Mouse (Mus musculus): ENCODE results near the gene 2010109A12Rik.

Gene 2010109A12Rik

DNA sequence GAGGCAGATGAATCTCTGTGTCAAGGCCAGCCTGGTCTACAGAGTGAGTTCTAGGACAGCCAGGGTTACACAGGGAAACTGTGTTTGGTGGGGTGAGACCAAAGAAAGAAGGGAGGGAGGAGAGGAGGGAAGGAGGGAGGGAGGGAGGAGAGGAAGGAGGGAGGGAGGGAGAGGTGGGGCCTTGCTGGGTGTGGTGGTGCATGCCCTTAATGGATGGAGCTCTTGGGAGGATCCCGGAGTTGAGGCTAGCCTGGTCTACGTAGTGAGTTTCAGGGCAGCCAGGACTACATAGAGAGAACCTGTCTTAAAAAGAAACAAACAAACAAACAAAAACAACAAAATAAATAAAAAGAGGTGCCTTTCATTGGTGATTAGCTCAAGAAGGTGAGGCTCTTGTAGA is 26.5 kb downstream of the 2010109A12Rik start:
- no peak for DNase-seq

DNA sequence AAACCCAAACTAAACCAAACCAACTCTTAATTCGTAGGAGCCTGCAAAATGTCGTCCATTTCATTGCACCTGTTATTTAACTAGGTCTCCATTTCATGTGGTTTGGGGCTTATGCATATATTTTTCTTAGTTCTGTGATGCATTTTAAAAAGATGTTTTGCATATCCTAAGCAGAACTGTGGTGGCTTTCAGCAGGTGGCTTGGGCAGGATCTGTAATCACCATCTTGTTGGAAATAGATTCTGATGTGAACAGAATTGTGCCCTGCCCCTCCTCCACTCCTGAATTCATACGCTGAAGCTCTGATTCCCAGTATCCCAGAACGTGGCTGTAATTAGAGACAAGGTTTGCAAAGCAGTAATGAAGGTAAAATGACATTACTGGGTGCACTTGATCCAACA is 27.8 kb downstream of the 2010109A12Rik start:
- DNase-seq: peak; percentile 59 to 62

DNA sequence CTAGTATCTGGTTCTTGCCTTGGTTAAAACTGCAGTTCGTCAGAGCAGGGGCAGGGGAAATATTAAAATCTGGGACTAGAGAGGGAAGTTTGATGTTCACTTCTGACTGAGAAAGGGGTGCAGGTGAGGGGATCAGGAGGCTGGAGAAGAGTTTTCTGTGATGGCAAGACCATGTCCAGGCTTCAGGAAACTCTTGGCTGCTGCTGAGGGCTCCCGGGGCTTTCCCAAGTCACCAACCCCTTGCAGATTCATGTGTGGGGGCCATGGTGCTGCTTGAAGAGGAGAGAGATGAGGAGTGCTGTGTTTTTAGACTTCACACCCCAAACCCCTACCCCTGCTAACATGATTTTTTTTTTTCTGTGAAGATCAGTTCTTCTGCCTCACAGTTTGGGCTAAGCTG is 28.3 kb downstream of the 2010109A12Rik start:
- DNase-seq: peak in 1 of 2 experiments; percentile 41

DNA sequence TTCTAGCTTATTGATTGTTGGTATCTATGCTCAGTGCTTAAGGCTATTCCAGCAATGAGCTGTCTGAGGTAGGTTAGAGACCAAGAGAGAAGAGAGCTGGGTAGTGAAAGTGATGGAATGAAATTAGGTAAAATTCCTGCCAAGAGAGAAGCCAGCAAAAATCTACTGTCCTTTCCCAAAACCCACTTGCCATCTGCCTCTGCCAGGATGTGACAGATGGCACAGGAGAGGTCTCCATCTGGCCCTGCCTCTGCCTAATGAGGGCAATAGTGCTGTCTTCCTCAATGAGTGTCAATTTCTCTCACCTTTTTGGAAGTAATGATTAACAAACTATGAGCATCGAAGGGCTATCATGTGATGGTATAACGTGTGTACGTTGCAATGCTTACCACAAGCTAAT is 29.6 kb downstream of the 2010109A12Rik start:
- peak; percentile 88 to 95 for DNase-seq

DNA sequence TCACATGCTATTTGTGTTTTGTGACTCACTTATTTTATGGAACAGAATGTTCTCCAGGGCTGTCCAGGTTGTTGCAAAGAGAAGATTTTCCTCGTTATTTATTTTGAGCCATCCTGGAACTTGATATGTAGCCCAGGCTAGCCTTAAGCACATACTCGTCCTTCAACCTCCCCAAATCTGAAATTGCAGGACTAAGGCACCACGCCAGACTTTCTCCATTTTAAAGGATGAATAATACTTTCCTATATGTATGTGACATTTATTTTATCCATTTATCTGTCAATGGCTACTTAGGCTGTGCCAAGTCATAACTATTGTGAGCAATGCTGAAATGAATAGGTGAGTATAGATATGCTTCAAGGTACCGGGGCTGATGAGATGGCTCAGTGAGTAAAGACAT is 30.2 kb downstream of the 2010109A12Rik start:
- peak; percentile 47 to 52 for DNase-seq

DNA sequence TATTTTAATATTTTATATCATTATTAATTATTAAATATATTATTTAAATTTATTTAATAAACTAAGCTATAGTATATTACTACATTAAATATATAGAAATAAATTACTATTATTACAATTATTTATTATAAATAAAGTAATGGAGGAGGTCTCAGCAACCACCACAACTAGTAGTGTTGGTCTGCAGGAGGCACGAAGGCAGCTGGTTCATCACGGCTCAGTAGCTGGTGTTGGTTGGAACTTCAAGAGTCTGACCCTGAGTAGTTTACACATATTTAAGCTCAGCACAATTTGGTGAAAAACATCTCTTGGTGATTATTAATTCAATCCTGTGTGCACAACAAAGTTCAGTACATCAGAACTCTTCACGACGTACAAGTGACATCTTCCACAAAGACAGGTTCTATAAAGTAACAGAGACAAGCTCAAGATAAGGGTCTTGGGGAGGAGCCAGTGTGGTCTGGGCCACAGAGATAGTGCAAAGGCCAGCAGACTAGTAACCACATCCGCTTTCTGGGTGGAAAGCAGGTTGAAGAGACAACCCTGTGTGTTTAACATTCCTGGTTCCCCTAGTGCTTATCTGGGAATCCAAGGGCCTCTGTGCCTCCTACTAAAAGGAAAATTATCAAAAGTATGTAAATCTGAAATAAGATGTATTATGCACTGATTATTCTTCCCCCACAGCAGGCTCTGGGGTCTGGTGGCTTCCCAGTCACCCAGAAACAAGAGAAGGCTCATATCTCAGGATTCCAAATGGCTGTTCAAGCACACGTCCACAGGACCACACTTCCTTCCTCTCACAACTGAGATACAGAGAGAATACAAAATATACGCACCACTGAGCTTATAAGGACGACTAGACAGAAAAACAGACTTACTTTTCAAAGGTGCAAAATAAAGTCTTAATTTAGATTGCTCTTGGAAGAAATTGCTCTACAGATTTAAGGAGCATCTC is 33.5 kb downstream of the 2010109A12Rik start:
- no peak for DNase-seq

DNA sequence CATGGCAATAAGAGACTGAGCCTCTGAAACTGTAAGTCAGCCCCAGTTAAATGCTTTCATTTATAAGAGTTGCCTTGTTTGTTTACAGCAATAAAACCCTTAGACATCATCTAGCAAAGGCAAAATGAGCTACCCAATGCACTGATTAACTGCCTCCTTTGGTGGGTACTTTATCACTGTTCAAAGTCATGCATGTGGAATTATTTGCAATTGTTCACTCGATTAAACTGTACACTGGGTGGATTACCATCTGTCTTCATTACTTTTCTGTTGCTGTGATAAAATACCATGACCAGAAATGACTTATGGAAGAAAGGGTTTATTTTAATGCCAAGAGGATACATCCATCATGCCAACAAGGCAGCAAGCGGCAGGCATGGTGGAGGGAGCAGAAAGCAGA is 39.0 kb downstream of the 2010109A12Rik start:
- no peak for DNase-seq

DNA sequence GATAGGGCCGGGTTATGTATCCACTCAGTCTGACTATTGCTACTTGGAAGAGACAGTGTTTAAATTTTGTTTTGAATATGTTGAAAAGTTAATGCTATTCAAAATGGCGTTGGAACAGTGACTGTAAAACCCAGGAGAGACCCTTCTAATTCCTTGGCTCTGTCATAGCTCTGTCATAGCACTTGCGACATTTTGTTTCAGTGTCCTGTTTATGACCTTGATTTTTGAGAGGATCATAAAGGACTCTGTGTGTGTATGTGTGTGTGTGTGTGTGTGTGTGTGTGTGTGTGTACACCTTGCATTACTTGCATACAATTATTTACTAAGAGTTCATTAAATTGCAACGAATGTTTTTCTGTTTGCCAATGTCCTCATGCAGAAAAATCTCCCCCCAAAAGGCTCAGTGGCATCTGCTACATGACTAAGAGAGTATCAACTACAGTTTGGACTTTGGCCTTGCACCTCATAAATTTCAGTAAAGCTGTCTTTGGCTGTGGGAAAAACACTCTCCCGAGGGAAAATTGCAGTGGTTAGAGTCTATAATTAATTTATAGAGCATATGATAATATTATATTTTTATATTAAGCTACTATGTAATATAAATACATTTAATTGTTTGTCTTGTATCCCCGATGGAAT is 43.7 kb downstream of the 2010109A12Rik start:
- no peak for DNase-seq

DNA sequence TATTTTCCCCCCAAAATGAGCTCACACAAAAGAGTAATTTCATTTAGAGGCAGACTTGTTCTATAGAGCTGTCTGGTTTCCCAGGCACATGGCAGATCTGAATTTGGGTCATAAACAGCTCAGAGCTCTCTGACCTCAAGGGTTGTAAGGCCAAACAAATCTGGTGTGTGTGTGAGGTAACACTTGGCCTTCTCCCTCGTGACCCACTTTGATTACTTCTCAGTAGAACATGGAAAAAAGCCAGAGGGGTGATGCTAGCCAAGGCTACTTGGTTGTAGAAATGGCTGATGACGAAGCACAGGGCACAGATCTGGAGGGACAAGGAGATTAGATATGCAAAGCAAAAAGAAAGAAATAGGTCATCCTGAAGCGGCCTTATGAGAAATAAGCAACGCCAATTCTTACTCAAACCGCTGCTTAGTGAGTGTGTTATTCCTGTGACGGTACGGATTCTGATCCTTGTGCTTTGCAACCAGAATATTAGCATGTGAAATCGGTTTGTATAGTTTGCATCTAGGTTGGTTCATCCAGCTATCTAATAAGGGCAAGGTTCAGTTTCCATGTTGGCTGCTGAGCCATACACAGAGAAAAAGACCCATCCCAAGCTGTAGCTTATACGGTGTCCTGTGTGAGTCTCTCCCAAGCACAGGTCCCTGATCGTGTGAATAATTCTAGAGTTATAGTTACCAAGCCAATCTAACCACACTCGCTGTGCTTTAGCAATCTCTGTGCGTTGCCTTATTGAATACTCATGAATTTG is 44.9 kb downstream of the 2010109A12Rik start:
- peak in 1 of 2 experiments; percentile 62 for DNase-seq

DNA sequence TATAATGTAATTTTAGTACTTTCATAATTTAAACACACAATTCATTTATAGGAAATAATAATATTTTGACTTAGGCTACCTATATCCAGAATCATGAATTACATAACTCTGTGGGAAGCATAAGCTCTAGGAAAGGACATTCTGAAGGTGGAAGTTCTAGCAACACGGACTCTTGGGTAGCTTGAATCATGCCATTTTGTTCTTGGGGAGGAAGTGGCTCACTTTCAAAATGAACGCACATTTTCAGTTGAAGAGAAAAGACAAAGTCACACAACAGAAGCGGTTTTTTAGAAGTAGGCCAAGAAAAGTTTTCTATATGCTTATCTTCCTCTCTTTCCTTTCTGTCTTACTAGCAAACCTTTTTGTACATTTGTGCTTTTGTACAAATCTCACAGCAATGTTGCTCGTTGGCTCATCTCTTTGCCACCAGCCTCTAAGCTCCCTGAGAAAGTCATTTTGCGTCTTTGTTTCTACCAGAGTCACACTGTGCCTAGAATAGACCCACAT is 49.5 kb downstream of the 2010109A12Rik start:
- no peak for DNase-seq

DNA sequence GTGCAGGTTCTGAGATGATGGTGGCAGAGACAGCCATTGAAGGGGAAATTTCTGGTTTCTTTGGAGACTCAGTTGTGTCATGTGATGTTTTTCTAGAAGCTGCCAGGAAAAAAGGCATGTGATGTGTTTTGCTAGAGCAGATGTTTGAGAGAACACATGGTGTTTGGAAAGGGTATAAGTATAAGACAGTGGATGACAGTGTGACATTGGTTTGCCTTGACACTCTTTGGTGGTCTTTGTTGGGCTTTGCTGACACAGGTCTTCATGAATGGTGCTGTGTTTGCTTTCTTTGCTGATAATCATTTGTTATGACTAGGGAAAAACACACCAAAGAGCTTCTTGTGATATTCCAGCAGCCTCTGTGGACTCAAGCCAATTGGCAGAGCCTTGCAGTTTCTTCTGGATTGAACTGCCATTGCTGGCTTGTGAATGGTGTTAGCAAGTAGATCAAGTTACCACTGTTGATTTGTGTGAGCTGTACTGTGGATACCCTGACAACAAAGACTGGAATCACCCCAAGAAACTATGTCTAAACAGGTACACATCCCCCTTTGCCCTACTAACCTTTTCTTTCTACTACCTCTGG is 50.6 kb downstream of the 2010109A12Rik start:
- DNase-seq: no peak

DNA sequence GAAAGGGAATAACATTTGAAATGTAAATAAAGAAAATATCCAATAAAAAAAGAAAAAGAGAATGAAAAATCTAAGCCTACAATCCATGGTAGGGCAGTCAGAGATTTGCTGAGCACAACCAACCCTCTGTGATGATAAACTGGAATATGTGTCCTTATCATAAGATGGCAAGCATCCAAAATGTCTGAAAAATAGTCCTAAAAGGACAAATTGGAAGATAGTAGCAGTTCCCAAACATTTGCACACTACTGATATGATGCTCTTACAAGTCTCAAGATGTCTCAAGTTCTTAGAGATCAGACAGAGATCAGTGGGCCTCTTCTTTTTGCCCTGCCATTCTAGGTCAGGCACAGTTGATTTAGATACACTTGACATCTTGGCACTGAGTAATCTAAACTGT is 53.0 kb downstream of the 2010109A12Rik start:
- DNase-seq: no peak

DNA sequence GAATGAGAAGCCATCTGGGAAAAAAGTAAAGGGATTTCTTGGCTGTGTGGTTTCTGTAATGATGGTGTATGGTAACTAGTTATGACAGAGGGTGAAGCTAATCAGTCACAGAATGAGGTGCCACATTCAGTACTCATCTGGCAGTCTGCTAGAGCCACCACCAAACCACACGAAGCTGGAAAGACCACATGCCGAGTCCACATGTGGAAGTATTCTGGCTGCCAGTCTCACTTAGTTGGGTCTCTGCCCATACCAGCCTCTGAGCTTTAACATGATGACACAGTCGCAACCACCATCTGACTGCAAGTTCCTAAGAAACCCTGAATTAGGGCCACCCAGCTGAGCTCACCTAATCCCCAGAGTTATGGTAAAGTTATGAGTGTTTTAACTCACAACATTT is 54.7 kb downstream of the 2010109A12Rik start:
- DNase-seq: no peak

DNA sequence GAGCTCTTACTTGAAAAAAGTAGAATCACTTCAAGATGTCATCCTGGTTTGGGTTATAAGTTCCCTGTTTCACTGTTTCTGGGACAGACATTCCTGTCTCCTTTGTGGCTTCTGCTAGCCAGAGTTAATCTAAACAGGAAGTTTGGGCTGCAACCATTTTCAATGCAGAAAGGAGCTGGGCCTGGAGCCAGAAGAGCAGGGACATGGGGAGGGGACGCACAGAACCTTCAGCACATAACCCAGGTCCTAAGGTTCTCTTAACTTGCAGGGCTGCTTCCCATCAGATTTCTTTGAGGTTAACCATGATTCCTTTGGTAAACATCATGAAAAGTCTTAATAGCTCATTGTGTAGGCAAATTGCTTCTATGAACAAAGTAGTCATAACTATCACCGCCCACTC is 56.4 kb downstream of the 2010109A12Rik start:
- no peak for DNase-seq
